ENCODE assay signal across 11 mouse cellular contexts in genomic region chr11:120215726-120216241, GRCm38 (mm10). TPM values are rescaled to one million over a fixed set of nuclear protein-coding genes. Genes with fewer than 3 reads are reported as not detected.
A peak's percentile ranks its signal among the peaks of the same experiment; 100 is the strongest.
DNase-seq lines count a peak whose midpoint lies in the region; ATAC-seq and TF ChIP-seq lines count a peak whose summit lies in the region.
"Had no signal": no experiment of that assay in that cellular context is flagged by ENCODE, and none has a peak within 500 bp of the region (broad histone marks: within the 10 kb centered on the region; RNA-seq: fewer than 3 reads in every experiment).

No protein-coding gene starts in this region.

- no peak for TF ChIP-seq CTCF in lung, embryonic 14.5 days (IDR thresholded peaks at IDR 0.05; ENCODE audit: low read depth)
- no peak for TF ChIP-seq CTCF in liver, embryonic 14.5 days (IDR thresholded peaks at IDR 0.05; ENCODE audit: low read depth)

- peak; percentile 15; the same call in 1 of the 2 replicates for ATAC-seq in lung, embryonic 14.5 days (ENCODE audit: insufficient read depth)
- ATAC-seq in hindbrain, embryonic 15.5 days (ENCODE audit: low FRiP score, low read depth) = no peak; the same call in 1 of the 2 replicates
- ATAC-seq in liver, embryonic 14.5 days (ENCODE audit: insufficient read depth) = peak; percentile 33; the same call in 1 of the 2 replicates
- ATAC-seq in stomach, embryonic 15.5 days (ENCODE audit: insufficient read depth, low FRiP score, low read depth) = no peak
- ATAC-seq: Patski had no signal

- H3K4me1 ChIP-seq in lung, embryonic 14.5 days (ENCODE audit: insufficient read depth) = peaks cover 25% of the 10 kb centered on the region
- peaks cover 29% of the 10 kb centered on the region for H3K4me1 ChIP-seq in hindbrain, embryonic 15.5 days (replicated peaks)
- H3K4me1 ChIP-seq in liver, embryonic 14.5 days (replicated peaks; ENCODE audit: control insufficient read depth in 2 of 2, insufficient read depth in 2 of 2, low read length in 1 of 2) = peaks cover 3 to 19% of the 10 kb centered on the region in 2 experiments; a peak in 3 of 4 replicates
- peaks cover 34% of the 10 kb centered on the region for H3K4me1 ChIP-seq in stomach, embryonic 15.5 days

- peak overlapping the region; percentile 23 for H3K4me2 ChIP-seq in lung, embryonic 14.5 days
- no peak overlapping the region for H3K4me2 ChIP-seq in hindbrain, embryonic 15.5 days
- no peak overlapping the region for H3K4me2 ChIP-seq in liver, embryonic 14.5 days (ENCODE audit: low read depth)
- H3K4me2 ChIP-seq in stomach, embryonic 15.5 days = no peak overlapping the region

- H3K27me3 ChIP-seq in lung, embryonic 14.5 days (ENCODE audit: insufficient read depth, low read length) = no peaks in the 10 kb centered on the region
- no peaks in the 10 kb centered on the region for H3K27me3 ChIP-seq in hindbrain, embryonic 15.5 days
- no peaks in the 10 kb centered on the region for H3K27me3 ChIP-seq in liver, embryonic 14.5 days (ENCODE audit: control insufficient read depth, insufficient read depth, low read length)
- no peaks in the 10 kb centered on the region for H3K27me3 ChIP-seq in stomach, embryonic 15.5 days (replicated peaks)
- H3K27me3 ChIP-seq: Patski had no signal

- H3K9me3 ChIP-seq in lung, embryonic 14.5 days (ENCODE audit: low read depth, low read length) = peaks cover 4% of the 10 kb centered on the region; the same call in 1 of the 2 replicates
- H3K9me3 ChIP-seq in hindbrain, embryonic 15.5 days = no peaks in the 10 kb centered on the region
- no peaks in the 10 kb centered on the region for H3K9me3 ChIP-seq in liver, embryonic 14.5 days (ENCODE audit: control insufficient read depth, low read length)
- 0 out of 2 replicates have a peak, but pooled peaks cover 5% of the 10 kb centered on the region for H3K9me3 ChIP-seq in stomach, embryonic 15.5 days

- no peaks in the 10 kb centered on the region for H3K36me3 ChIP-seq in lung, embryonic 14.5 days (ENCODE audit: insufficient read depth)
- no peaks in the 10 kb centered on the region for H3K36me3 ChIP-seq in hindbrain, embryonic 15.5 days
- H3K36me3 ChIP-seq in liver, embryonic 14.5 days (replicated peaks; ENCODE audit: control insufficient read depth, insufficient read depth, low read depth) = no peaks in the 10 kb centered on the region
- no peaks in the 10 kb centered on the region for H3K36me3 ChIP-seq in stomach, embryonic 15.5 days

- peak overlapping the region; percentile 91 for H3K27ac ChIP-seq in lung, embryonic 14.5 days (ENCODE audit: low read depth)
- H3K27ac ChIP-seq in hindbrain, embryonic 15.5 days (replicated peaks) = peak overlapping the region; percentile 85
- no peak overlapping the region for H3K27ac ChIP-seq in liver, embryonic 14.5 days
- H3K27ac ChIP-seq in stomach, embryonic 15.5 days = peak overlapping the region; percentile 84

- WGBS in lung, embryonic 14.5 days = 31% methylated on average over 10 of the region's 10 CpGs
- WGBS in hindbrain, embryonic 15.5 days = 48% methylated on average over 10 of the region's 10 CpGs
- WGBS in liver, embryonic 14.5 days (ENCODE audit: insufficient replicate concordance) = 40% methylated on average over 10 of the region's 10 CpGs
- 50% methylated on average over 10 of the region's 10 CpGs for WGBS in stomach, embryonic 15.5 days

- H3K9ac ChIP-seq in lung, embryonic 14.5 days = 0 out of 2 replicates have a peak overlapping the region, but pooled peaks have one; percentile 2
- no peak overlapping the region for H3K9ac ChIP-seq in hindbrain, embryonic 15.5 days
- H3K9ac ChIP-seq in liver, embryonic 14.5 days (replicated peaks) = no peak overlapping the region
- no peak overlapping the region for H3K9ac ChIP-seq in stomach, embryonic 15.5 days

- TF ChIP-seq EP300 in liver, embryonic 14.5 days (IDR thresholded peaks at IDR 0.05; ENCODE audit: low read depth) = no peak

- H3K4me3 ChIP-seq in lung, embryonic 14.5 days (ENCODE audit: low read depth, low read length) = no peak overlapping the region
- H3K4me3 ChIP-seq in hindbrain, embryonic 15.5 days = no peak overlapping the region
- no peak overlapping the region for H3K4me3 ChIP-seq in liver, embryonic 14.5 days (ENCODE audit: insufficient read depth in 1 of 2, low read depth in 2 of 2, low read length in 2 of 2)
- no peak overlapping the region for H3K4me3 ChIP-seq in stomach, embryonic 15.5 days (replicated peaks)

- DNase-seq in lung, embryonic 14.5 days = peak; percentile 51
- no peak for DNase-seq in lung, postnatal 25 days (ENCODE audit: low spot score)
- no peak for DNase-seq in liver, embryonic 14.5 days (ENCODE audit: low read depth in 3 of 3, low spot score in 3 of 3)
- DNase-seq in layer of hippocampus, postnatal 36 days = no peak
- DNase-seq in urinary bladder, adult 2 months (ENCODE audit: low spot score) = no peak
- no peak for DNase-seq in spleen, postnatal 10 days (ENCODE audit: low spot score in 2 of 2)
- DNase-seq: cerebellum, adult 8-10 months; right cerebral cortex, postnatal 25 days had no signal

RNA-seq across cellular contexts. Expression of gene Bahcc1, which starts 17.0 kb away (rescaled TPM):
- polyA plus RNA-seq in lung, embryonic 14.5 days (2014; fragmentation: Nextera tagmentation; extraction: Ambion mirVana) = 14.3 and 15.6 TPM in 2 replicates
- polyA plus RNA-seq in hindbrain, embryonic 15.5 days (2015; fragmentation: Nextera tagmentation; extraction: Ambion mirVana) = 11.5 and 12.5 TPM in 2 replicates
- polyA plus RNA-seq in liver, embryonic 14.5 days (2012; rRNA removed) = 1.5 and 1.6 TPM in 2 replicates
- 0.75 and 1.2 TPM in 2 replicates for polyA plus RNA-seq in liver, embryonic 14.5 days (2014; fragmentation: Nextera tagmentation; extraction: Ambion mirVana)
- 7.2 and 7.9 TPM in 2 replicates for polyA plus RNA-seq in stomach, embryonic 15.5 days (2015; fragmentation: Nextera tagmentation; extraction: Ambion mirVana)
- total RNA-seq in layer of hippocampus, postnatal 36 days (2021) = 10 to 100 TPM; 19.6 to 20.0 TPM
- polyA plus RNA-seq in urinary bladder, adult 2 months (2012; rRNA removed) = 4.3 and 8.2 TPM in 2 replicates

Comparison
In these comparisons a context has a peak if more than half of its experiments do, and no peak if none do; other contexts are left out.
1. ATAC-seq: peak in lung, embryonic 14.5 days (single experiment) and liver, embryonic 14.5 days (single experiment); none in hindbrain, embryonic 15.5 days (single experiment) and stomach, embryonic 15.5 days (single experiment).